ENCODE assay signal across 1 mouse cellular context in the genomic region with DNA sequence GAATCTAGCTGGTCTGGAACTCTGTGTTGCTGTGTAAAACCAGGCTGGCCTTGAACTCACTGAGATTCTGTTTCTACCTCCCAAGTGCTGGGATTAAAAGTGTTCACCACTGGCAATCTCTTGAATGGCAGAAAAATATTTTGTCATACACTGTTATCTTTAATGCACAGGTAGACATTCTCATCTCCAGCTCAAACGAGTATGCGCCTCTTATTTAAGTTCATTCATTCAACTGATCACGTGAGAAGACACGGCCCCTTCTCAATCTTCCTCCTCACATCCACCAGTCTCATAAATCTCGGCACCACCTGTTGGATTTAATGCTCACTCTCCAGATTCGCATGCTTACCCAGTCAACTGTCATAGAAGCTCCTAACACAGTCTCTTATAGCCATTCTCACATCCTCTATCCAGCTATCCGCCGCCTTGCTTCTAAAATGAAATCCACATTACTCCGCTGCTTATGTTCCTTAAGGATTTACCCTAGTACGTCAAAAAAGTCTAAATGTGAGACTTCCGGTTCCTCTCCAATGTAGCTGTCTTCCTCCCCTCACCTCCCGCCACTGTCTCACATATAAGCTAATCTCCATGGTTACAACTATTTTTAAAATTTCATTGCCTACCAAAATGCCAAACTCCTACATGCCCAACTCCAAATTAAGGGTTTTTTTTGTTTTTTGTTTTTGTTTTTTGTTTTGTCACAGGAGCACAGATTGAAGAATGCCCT.
TF ChIP-seq lines count a peak whose summit lies in the region.

No protein-coding gene starts in this region.

TF ChIP-seq in MEL, 35 proteins besides CTCF, POLR2A, EP300 and RAD21:
- TF ChIP-seq ETS1 (IDR thresholded peaks at IDR 0.05; ENCODE audit: low read depth, low read length) (no peak), CHD1 (IDR thresholded peaks at IDR 0.05; ENCODE audit: low read depth, low read length) (no peak), NRF1 (IDR thresholded peaks at IDR 0.05; ENCODE audit: insufficient read depth, low read depth, low read length, poor library complexity, severe bottlenecking) (no peak), ELF1 (IDR thresholded peaks at IDR 0.05; ENCODE audit: low read depth, low read length) (no peak), UBTF (IDR thresholded peaks at IDR 0.05; ENCODE audit: borderline replicate concordance, insufficient read depth, low read depth, low read length) (no peak), MYC (IDR thresholded peaks at IDR 0.05; ENCODE audit: low read depth, low read length) (no peak), USF2 (IDR thresholded peaks at IDR 0.05; ENCODE audit: borderline replicate concordance in 1 of 2, insufficient read depth in 1 of 2, low read depth in 1 of 2, low read length in 2 of 2) (no peak), BHLHE40 (IDR thresholded peaks at IDR 0.05; ENCODE audit: borderline replicate concordance, low read depth, low read length) (peak; percentile 26; the same call in 1 of the 2 replicates), MXI1 (IDR thresholded peaks at IDR 0.05; ENCODE audit: low read depth, low read length) (no peak), GABPA (IDR thresholded peaks at IDR 0.05; ENCODE audit: low read depth, low read length) (no peak), E2F4 (IDR thresholded peaks at IDR 0.05; ENCODE audit: borderline replicate concordance, low read depth, low read length) (no peak), MAX (IDR thresholded peaks at IDR 0.05; ENCODE audit: low read length) (no peak; the same call in 1 of the 2 replicates), ZKSCAN1 (IDR thresholded peaks at IDR 0.05; ENCODE audit: low read depth, low read length) (no peak), USF1 (IDR thresholded peaks at IDR 0.05; ENCODE audit: low read depth, low read length) (peak; percentile 41; the same call in 1 of the 2 replicates), SMC3 (IDR thresholded peaks at IDR 0.05; ENCODE audit: low read depth, low read length) (no peak), KAT2A (conservative IDR thresholded peaks at IDR 0.05; ENCODE audit: low read depth, low read length) (no peak), SIN3A (IDR thresholded peaks at IDR 0.05; ENCODE audit: low read length) (no peak), MAFK (IDR thresholded peaks at IDR 0.05; ENCODE audit: borderline replicate concordance, low read depth, low read length) (no peak)
